Mouse (Mus musculus) spleen, postnatal 14 days (tissue): ENCODE measurements around the gene AI854703.

ENCODE experiments used
- DNase-seq, 2 experiments: peaks; one replicate each; pipeline ENCODE4 v3.0.0; 2021 to 2022; ENCODE audit warnings: low spot score in 2 of 2

AI854703 gene

DNA sequence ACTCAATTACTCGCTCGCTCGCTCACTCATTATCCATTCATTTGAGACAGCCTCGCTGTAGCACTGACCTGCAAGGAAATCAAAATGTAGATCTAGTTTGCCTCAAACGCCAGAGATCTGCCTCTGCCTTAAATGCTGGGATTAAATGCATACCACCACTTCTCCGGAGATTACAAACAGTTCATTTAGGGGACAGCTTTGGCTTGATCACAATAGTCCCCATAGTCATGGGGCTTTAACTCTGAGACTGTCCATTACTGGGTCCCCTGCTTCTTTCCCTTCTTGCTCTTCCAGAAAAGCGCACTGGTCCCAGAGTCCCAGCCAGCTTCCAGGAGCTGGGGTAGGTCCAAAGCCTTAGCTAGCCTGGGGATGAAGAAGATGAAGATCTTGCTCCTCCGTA lies at the start of gene AI854703:
AI854703 (plus strand) TSS at position 301 of the 400 bp plus-strand sequence.
- DNase-seq: no peak

GRCm38 (mm10) chr6:48578736-48579135 lies 47.8 kb upstream of the AI854703 start:
- no peak for DNase-seq

DNA sequence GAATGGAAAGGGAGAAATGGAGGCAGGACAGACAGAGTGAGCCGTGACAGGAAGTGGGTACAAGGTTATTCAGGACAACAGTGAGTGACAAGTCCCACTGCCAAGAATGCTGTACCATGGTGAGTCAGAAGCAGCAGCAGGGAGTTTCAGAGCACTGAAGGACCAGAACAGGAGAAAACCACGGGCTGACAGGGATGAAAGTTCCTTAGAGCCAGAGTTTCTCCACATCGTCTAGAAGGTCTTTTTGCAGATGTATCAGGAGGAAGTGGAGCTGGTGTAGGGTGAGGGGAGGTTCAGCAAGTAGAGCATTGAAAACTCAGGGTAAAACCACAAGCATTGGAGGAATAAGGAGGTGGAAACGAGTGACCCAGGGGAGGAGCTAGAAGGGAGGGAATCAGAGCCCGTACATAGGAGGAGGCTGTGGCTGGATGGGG lies 47.3 kb upstream of the AI854703 start:
- DNase-seq: no peak

- no peak for DNase-seq
Observed at GRCm38 (mm10) chr6:48581257-48581656, 45.3 kb upstream of the AI854703 start.

GRCm38 (mm10) chr6:48582037-48582436 lies 44.5 kb upstream of the AI854703 start:
- DNase-seq: no peak

DNA sequence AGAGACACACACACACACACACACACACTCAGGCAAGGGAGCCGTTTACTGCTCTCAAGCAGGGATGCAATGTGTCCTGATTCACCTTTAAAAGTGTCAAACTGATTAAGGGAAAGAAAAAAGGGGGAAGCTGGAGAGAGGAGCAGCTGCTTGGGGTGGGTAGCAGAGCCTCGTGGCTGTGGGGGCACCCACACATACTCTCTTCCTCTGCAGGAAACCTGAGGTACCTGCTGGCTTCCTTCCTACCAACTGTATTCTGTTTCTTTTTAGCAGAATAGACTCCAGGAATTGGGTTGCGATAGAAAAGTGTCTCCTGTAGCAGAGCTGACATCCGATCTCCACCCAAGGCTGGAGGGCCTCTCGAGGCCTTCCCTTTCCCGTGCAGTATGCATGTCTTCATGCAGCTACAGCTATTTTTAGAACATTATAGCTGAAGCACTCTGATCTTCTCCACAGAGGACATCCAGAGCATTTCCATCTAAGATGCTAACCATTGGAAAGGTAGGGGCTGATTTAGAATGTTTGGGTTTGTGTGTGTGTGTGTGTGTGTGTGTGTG lies 37.3 kb upstream of the AI854703 start, which contains the start of gene Gm45021:
Gm45021 (plus strand) TSS at position 417 of the 557 bp plus-strand sequence.
- no peak for DNase-seq

GRCm38 (mm10) chr6:48591221-48591845 lies 35.2 kb upstream of the AI854703 start:
- DNase-seq: no peak

DNA sequence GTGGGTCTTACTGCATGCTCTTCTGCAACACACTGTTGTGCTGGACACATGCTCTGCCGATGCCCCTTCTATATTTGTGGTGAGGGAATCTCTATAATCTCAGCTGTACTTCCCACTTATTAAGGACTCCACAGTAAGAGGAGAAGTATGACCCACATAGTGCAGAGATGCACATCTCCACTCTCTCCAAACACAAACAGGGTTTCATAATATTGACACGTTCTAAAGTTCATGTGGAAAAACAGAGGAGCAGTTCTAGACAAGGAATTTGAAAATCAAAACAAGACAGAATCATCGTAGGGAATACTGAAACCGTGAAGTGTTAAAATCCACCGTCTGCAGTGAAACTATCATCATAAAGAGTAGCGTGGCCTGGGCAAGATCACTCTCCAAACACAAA lies 34.7 kb upstream of the AI854703 start:
- no peak for DNase-seq

- peak; percentile 44 to 64 for DNase-seq
Observed at GRCm38 (mm10) chr6:48593158-48594042, 33.2 kb upstream of the AI854703 start, which contains the start of the genes Repin1 and Gm44965. TSS of gene Repin1 (plus strand) at chr6:48593883. TSS of gene Gm44965 (plus strand) at chr6:48593941.

- no peak for DNase-seq
Observed at GRCm38 (mm10) chr6:48594043-48594738, 32.4 kb upstream of the AI854703 start.

DNA sequence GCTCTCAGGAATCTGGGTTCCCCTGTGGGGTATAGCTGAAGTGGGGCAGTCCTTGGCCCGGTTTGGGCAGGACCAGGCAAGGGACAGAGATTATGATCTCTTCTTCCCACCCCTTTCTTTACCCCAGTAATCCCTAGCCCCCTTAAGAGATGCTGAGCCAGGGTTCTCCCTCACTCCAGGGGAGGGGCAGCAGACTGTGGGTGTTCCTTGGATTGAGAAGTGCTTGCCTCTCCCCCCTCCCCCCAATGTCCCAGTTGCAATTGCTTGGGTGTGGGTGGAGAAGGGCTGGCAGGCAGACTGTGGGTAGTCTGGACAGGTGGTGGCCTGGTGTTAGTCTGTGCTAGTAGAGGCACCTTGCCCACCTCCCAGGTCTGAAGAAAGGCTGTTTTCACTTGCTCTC lies 31.3 kb upstream of the AI854703 start:
- DNase-seq: no peak

DNA sequence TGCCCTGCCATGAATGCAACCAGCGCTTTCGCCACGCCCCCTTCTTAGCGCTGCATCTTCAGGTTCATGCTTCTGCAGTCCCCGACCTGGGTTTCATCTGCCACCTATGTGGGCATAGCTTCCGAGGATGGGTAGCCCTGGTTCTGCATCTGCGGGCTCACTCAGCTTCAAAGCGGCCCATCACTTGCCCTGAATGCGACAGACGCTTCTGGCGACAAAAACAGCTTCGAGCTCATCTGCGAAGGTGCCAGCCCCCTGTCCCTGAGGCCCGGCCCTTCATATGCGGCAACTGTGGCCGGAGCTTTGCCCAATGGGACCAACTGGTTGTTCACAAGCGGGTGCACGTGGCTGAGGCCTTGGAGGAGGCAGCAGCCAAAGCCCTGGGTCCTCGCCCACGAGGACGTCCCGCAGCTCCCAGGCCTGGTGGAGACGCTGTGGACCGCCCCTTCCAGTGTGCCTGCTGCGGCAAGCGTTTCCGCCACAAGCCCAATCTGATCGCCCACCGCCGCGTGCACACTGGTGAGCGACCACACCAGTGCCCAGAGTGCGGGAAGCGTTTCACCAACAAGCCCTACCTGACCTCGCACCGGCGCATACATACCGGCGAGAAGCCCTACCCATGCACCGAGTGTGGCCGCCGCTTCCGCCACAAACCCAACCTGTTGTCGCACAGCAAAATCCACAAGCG lies 29.9 kb upstream of the AI854703 start:
- no peak for DNase-seq

- no peak for DNase-seq
Observed at GRCm38 (mm10) chr6:48597233-48597625, 29.3 kb upstream of the AI854703 start.

- no peak for DNase-seq
Observed at GRCm38 (mm10) chr6:48600594-48600993, 26.0 kb upstream of the AI854703 start.

GRCm38 (mm10) chr6:48601271-48602079 lies 25.1 kb upstream of the AI854703 start, which contains the start of gene Zfp775:
TSS of gene Zfp775 (plus strand) at chr6:48602063.
- DNase-seq: peak; percentile 82 to 85

- no peak for DNase-seq
Observed at GRCm38 (mm10) chr6:48602080-48602741, 24.4 kb upstream of the AI854703 start.

- DNase-seq: no peak
Observed at GRCm38 (mm10) chr6:48608124-48608523, 18.4 kb upstream of the AI854703 start.

GRCm38 (mm10) chr6:48609512-48609911 lies 17.1 kb upstream of the AI854703 start:
- DNase-seq: no peak

GRCm38 (mm10) chr6:48610657-48611056 lies 15.9 kb upstream of the AI854703 start:
- DNase-seq: no peak

- DNase-seq: no peak
Observed at GRCm38 (mm10) chr6:48613464-48613863, 13.1 kb upstream of the AI854703 start.
